Mouse (Mus musculus) embryonic fibroblast, embryonic 13.5 days (primary cell): ENCODE results near the gene Wasf2.

ENCODE experiments used
- CTCF ChIP-seq: IDR thresholded peaks from 2 replicates; pipeline ENCODE4 v1.5.1; 2011; ENCODE audit warnings: mild to moderate bottlenecking, control low read depth, low read length, moderate library complexity, borderline replicate concordance; ENCODE audit not compliant: insufficient read depth
- POLR2A ChIP-seq: IDR thresholded peaks from 2 replicates; pipeline ENCODE4 v1.6.1; 2011; ENCODE audit warnings: low read depth, mild to moderate bottlenecking, control low read depth, low read length, moderate library complexity

GRCm38 (mm10) chr4:133166773-133167172, 36.5 kb downstream of the Wasf2 start:
- TF ChIP-seq CTCF (no peak), POLR2A (no peak)
